Mouse (Mus musculus) limb, embryonic 13.5 days (tissue): ENCODE data around the gene Etv3. TPM values are rescaled to one million over a fixed set of nuclear protein-coding genes. Genes with fewer than 3 reads are reported as not detected.
A peak's percentile ranks its signal among the peaks of the same experiment; 100 is the strongest.
"Not testable (repeated sequence)": the region's sequence is repeated elsewhere in the genome, so short reads cannot be mapped to it uniquely, and the experiment has no call there.

Experiments used
- ATAC-seq: fragments of 200-750 bp; cut with Nextera tagmentation; 2 replicates; pipeline ENCODE4 v1.8.0; 2017; ENCODE audit warnings: low read depth, moderate number of reproducible peaks, moderate TSS enrichment; ENCODE audit not compliant: low FRiP score
- H3K27ac ChIP-seq: fragments of 300-500 bp; sonication (generic); 2 replicates; pipeline ENCODE4 v1.5.1; 2015; ENCODE audit warnings: inconsistent platforms, mild to moderate bottlenecking, moderate library complexity
- H3K27me3 ChIP-seq: fragments of 300-500 bp; sonication (generic); 2 replicates; pipeline ENCODE4 v1.6.1; 2015; ENCODE audit warnings: mild to moderate bottlenecking, inconsistent platforms
- H3K36me3 ChIP-seq: fragments of 300-500 bp; sonication (generic); 2 replicates; pipeline ENCODE4 v1.6.1; 2015; ENCODE audit warnings: inconsistent platforms, mild to moderate bottlenecking, moderate library complexity
- H3K4me1 ChIP-seq: fragments of 300-500 bp; sonication (generic); 2 replicates; pipeline ENCODE4 v1.6.1; 2015; ENCODE audit warnings: inconsistent platforms
- H3K4me2 ChIP-seq: fragments of 300-500 bp; sonication (generic); replicated peaks from 2 replicates; pipeline ENCODE4 v1.6.1; 2015; ENCODE audit warnings: inconsistent platforms, mild to moderate bottlenecking, moderate library complexity
- H3K4me3 ChIP-seq: fragments of 300-500 bp; sonication (generic); 2 replicates; pipeline ENCODE4 v1.5.1; 2015; ENCODE audit warnings: moderate library complexity, mild to moderate bottlenecking, inconsistent platforms
- H3K9ac ChIP-seq: fragments of 300-500 bp; sonication (generic); 2 replicates; pipeline ENCODE4 v1.6.1; 2015; ENCODE audit warnings: mild to moderate bottlenecking, inconsistent platforms
- H3K9me3 ChIP-seq: fragments of 300-500 bp; sonication (generic); 2 replicates; pipeline ENCODE4 v1.6.1; 2016; ENCODE audit warnings: inconsistent platforms
- WGBS: fragments of 180-500 bp; shearing (Covaris S2); methylation state at CpG from one replicate; pipeline ENCODE4 v1.1.7; 2015; 5-methylcytosine and 5-hydroxymethylcytosine counted together
- polyA plus RNA-seq: library from polyadenylated mRNA; unstranded; fragments of >200 nt; fragmentation: Nextera tagmentation; extraction: Ambion mirVana; gene quantifications from 2 replicates; pipeline ENCODE4 v1.2.1, GENCODE M21; 2015

Gene Etv3
- 18.2 and 21.1 TPM in 2 replicates for polyA plus RNA-seq

DNA sequence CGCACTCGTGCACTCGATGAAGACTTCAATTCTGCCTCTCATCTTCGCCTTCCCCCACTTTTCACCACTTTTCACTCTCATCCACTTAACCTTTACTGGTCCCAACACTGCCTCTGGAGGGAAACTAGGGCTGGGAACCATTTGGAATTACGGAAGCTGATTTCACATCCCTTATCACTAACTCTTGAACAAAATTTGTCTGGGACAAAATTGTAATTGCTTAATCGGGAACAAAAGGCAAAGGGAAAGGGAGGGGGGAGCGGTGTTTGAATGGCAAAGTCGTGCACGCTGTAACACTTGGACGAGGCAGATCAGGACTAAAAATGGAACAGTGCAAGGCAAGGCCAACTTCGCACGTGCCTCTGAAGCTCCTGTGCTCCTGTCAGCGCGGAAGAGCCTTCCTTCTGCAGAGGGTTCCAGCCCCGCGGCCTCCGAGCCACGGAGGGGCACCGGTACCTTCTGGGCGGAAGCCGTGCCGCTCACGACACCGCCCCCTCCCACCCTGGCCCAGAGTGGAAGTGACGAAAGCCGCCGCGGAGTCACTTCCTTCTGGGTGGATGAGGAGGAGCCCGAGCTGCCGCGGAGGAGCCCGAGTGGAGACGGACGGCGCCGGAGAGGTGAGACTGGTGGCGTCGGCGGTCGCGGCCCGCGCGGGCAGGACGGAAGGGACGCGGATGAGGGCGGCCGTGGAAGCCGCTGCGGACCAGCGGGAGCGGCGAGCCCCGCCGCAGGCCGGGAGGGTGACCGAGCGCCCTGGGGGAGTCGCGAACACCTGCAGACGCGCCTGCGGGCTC, at the start of gene Etv3:
Gene Etv3, plus strand, starts transcription at position 365 of the 794 bp plus-strand sequence.
- Histone ChIP-seq H3K4me3 (peak within 1 kb of the TSS; percentile 99), H3K9ac (peak within 1 kb of the TSS; percentile 99), H3K27ac (peak within 1 kb of the TSS; percentile 84), H3K4me1 (peaks cover 22% of the 10 kb centered on the region), H3K27me3 (no peaks in the 10 kb centered on the region), H3K4me2 (peak within 1 kb of the TSS; percentile 88), H3K36me3 (peaks cover 32% of the 10 kb centered on the region), H3K9me3 (no peaks in the 10 kb centered on the region)
- 5% methylated on average over 63 of the region's 64 CpGs for WGBS
- peak; percentile 96 for ATAC-seq

DNA sequence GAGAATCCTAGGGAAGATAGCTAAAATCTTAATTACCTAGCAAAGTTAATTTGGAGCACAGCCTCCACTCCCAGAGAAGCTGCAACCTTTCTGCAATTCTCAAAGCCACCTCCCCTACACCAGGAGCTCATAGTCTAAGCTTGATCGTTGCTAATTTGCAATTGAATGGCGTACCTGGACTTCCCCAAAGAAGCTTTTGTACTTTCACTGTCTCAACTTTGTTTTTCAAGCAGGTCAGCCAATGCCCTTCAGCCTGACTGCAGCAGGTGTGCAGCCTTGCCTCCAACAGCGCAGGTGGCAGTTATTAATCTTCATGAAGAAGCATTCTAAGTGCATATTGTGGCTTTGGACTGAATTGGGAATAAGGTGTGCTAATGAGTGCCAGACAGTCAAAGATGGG, 47.3 kb upstream of the Etv3 start:
- H3K9ac ChIP-seq, H3K27ac ChIP-seq, H3K4me1 ChIP-seq, H3K4me2 ChIP-seq, ATAC-seq, H3K36me3 ChIP-seq, H3K27me3 ChIP-seq, H3K9me3 ChIP-seq, H3K4me3 ChIP-seq: not testable (repeated sequence)
- WGBS = 85% methylated on average over 3 of the region's 3 CpGs

- H3K4me2 ChIP-seq, H3K27ac ChIP-seq, H3K9ac ChIP-seq, H3K36me3 ChIP-seq, H3K4me3 ChIP-seq, H3K4me1 ChIP-seq, ATAC-seq, H3K9me3 ChIP-seq, H3K27me3 ChIP-seq: not testable (repeated sequence)
- 82% methylated on average over 6 of the region's 6 CpGs for WGBS
Observed at GRCm38 (mm10) chr3:87478596-87478995, 46.6 kb upstream of the Etv3 start.

DNA sequence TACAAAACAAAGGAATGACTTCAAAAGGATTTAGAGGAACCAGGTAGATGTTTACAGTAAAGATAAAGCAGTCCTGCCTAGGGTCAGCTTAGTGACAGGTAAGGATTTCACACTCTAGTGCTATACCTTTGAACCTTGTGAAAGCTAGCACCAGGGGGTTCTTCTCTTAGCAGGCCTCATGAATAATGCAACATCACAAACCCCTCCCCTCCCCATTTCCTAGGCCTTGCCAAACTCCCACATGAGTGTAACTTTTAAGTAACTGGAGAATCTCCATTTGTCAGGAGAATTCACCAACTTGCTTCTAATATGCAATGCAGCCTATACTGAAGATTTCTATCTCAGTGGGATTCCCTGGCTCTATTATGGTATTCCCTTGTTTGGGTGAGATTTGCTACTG, 46.0 kb upstream of the Etv3 start:
- not testable (repeated sequence) for H3K4me1 ChIP-seq, H3K4me3 ChIP-seq, H3K27ac ChIP-seq, H3K36me3 ChIP-seq, H3K9me3 ChIP-seq, H3K9ac ChIP-seq, ATAC-seq, H3K27me3 ChIP-seq, H3K4me2 ChIP-seq

GRCm38 (mm10) chr3:87487392-87487791, 37.8 kb upstream of the Etv3 start:
- H3K4me1 ChIP-seq = no peaks in the 10 kb centered on the region
- no peak for ATAC-seq
- H3K27ac ChIP-seq = no peak overlapping the region
- H3K4me3 ChIP-seq = no peak overlapping the region
- no peak overlapping the region for H3K4me2 ChIP-seq
- H3K27me3 ChIP-seq = no peaks in the 10 kb centered on the region
- H3K9me3 ChIP-seq = no peaks in the 10 kb centered on the region
- H3K36me3 ChIP-seq = no peaks in the 10 kb centered on the region
- 78% methylated on average over 4 of the region's 4 CpGs for WGBS
- H3K9ac ChIP-seq = no peak overlapping the region

- H3K4me2 ChIP-seq = no peak overlapping the region
- no peak overlapping the region for H3K4me3 ChIP-seq
- no peaks in the 10 kb centered on the region for H3K27me3 ChIP-seq
- WGBS = 70% methylated on average over 2 of the region's 2 CpGs
- H3K9ac ChIP-seq = no peak overlapping the region
- ATAC-seq = no peak
- no peak overlapping the region for H3K27ac ChIP-seq
- H3K4me1 ChIP-seq = no peaks in the 10 kb centered on the region
- H3K9me3 ChIP-seq = no peaks in the 10 kb centered on the region
- H3K36me3 ChIP-seq = no peaks in the 10 kb centered on the region
Observed at GRCm38 (mm10) chr3:87487911-87488310, 37.3 kb upstream of the Etv3 start.

- H3K9ac ChIP-seq = no peak overlapping the region
- H3K36me3 ChIP-seq = no peaks in the 10 kb centered on the region
- no peak overlapping the region for H3K27ac ChIP-seq
- no peak overlapping the region for H3K4me3 ChIP-seq
- no peak overlapping the region for H3K4me2 ChIP-seq
- H3K4me1 ChIP-seq = peaks cover 6% of the 10 kb centered on the region
- H3K27me3 ChIP-seq = peaks cover 18% of the 10 kb centered on the region; the same call in 1 of the 2 replicates
- 81% methylated on average over 9 of the region's 9 CpGs for WGBS
- no peak for ATAC-seq
- no peaks in the 10 kb centered on the region for H3K9me3 ChIP-seq
Observed at GRCm38 (mm10) chr3:87498266-87498665, 26.9 kb upstream of the Etv3 start.

- Histone ChIP-seq H3K4me3 (no peak overlapping the region), H3K4me2 (no peak overlapping the region), H3K27me3 (peaks cover 18% of the 10 kb centered on the region; the same call in 1 of the 2 replicates), H3K36me3 (no peaks in the 10 kb centered on the region), H3K9ac (no peak overlapping the region), H3K9me3 (no peaks in the 10 kb centered on the region), H3K4me1 (peaks cover 4% of the 10 kb centered on the region), H3K27ac (no peak overlapping the region)
- WGBS = 11% methylated on average over 3 of the region's 3 CpGs
- ATAC-seq = no peak
Observed at GRCm38 (mm10) chr3:87499072-87499471, 26.1 kb upstream of the Etv3 start.

DNA sequence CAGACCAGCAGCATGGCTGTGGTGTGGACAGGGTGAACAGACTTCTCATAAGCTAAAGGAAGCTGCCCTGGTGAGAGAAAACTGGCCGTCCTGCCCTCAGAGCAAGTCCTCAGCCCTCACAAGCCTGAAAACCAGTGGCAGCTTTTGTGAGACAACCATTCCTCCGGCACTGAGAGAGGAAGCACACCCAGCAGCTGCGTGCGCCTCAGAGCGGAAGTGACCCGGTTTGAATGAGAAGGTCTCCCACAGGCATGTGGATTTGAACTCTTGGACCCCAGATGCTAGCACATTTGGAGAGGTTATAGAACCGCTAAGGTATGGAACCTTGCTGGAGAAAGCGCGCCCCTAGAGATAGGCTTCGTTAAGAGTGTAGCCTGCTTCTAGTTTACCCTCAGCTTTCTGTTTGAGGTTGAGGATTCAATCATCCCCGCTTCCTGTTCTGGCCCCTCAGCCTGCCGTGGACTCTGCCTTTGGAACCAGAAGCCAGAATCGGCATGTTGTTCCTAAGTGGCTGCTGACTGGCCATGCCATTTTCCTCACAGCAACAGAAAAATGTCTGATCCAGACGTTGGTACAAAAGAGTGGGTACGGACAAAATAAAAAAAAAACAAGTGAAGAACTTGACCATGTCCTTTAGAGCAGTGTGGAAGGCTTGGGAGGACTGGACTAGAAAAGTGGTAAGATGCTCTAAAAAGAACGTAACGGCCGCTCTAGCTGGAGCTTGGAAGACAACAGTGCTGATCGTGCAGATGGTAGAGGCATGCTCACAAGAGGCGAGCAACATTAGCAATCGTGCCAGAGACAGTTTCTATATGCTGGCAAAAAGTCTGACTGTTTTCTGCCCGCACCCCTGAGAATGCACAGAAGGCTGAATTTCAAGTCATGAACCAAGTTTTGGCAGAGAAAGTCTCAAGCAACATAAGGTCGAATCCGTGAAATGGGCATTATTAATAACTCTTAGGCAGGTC, 24.8 kb upstream of the Etv3 start:
- no peak overlapping the region for H3K4me3 ChIP-seq
- H3K36me3 ChIP-seq = no peaks in the 10 kb centered on the region
- H3K4me2 ChIP-seq = no peak overlapping the region
- H3K27ac ChIP-seq = no peak overlapping the region
- H3K9ac ChIP-seq = no peak overlapping the region; the same call in 1 of the 2 replicates
- H3K9me3 ChIP-seq = no peaks in the 10 kb centered on the region
- peaks cover 18% of the 10 kb centered on the region; the same call in 1 of the 2 replicates for H3K27me3 ChIP-seq
- no peaks in the 10 kb centered on the region for H3K4me1 ChIP-seq
- WGBS = 72% methylated on average over 24 of the region's 24 CpGs
- no peak for ATAC-seq

GRCm38 (mm10) chr3:87501151-87501550, 24.1 kb upstream of the Etv3 start:
- Histone ChIP-seq H3K27ac (no peak overlapping the region), H3K9me3 (no peaks in the 10 kb centered on the region), H3K4me3 (no peak overlapping the region), H3K27me3 (peaks cover 18% of the 10 kb centered on the region; the same call in 1 of the 2 replicates), H3K9ac (no peak overlapping the region), H3K4me1 (no peaks in the 10 kb centered on the region), H3K4me2 (no peak overlapping the region), H3K36me3 (no peaks in the 10 kb centered on the region)
- WGBS = 46% methylated on average over 8 of the region's 8 CpGs
- ATAC-seq = no peak

DNA sequence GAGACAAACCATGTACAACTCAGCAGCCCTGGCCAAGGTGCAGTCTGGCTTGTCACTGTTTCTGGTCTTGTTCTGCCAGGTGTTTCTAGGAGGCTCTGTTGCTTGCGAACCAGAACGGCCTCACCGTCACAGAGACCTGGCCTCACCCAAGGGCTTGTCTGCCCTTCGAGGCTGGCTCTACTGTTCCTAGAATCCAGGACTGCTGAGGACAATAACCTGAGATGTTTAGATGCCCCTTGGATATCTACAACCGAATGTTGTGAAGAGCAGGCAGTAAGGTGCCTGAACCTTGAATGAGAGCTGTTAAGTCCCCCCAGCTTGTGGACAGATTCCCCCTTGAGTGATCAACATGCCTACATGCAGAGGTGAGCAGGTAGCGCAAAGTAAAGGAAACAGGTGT, 22.4 kb upstream of the Etv3 start:
- H3K4me1 ChIP-seq = no peaks in the 10 kb centered on the region
- no peaks in the 10 kb centered on the region for H3K9me3 ChIP-seq
- no peak for ATAC-seq
- peaks cover 18% of the 10 kb centered on the region; the same call in 1 of the 2 replicates for H3K27me3 ChIP-seq
- no peak overlapping the region for H3K27ac ChIP-seq
- no peaks in the 10 kb centered on the region for H3K36me3 ChIP-seq
- H3K4me2 ChIP-seq = no peak overlapping the region
- H3K9ac ChIP-seq = no peak overlapping the region
- H3K4me3 ChIP-seq = no peak overlapping the region
- 86% methylated on average over 6 of the region's 6 CpGs for WGBS

GRCm38 (mm10) chr3:87504330-87504729, 20.9 kb upstream of the Etv3 start:
- ATAC-seq = no peak
- no peaks in the 10 kb centered on the region for H3K36me3 ChIP-seq
- peaks cover 18% of the 10 kb centered on the region; the same call in 1 of the 2 replicates for H3K27me3 ChIP-seq
- 42% methylated on average over 7 of the region's 7 CpGs for WGBS
- peaks cover 10% of the 10 kb centered on the region; the same call in 1 of the 2 replicates for H3K4me1 ChIP-seq
- no peak overlapping the region for H3K27ac ChIP-seq
- no peak overlapping the region for H3K4me2 ChIP-seq
- H3K9me3 ChIP-seq = no peaks in the 10 kb centered on the region
- no peak overlapping the region for H3K9ac ChIP-seq
- H3K4me3 ChIP-seq = no peak overlapping the region
